Mouse (Mus musculus) retina, postnatal 1 day (tissue): Measurements from ENCODE around the gene Mpdz.

Experiments used
- DNase-seq: peaks from one replicate; pipeline ENCODE4 v3.0.0-alpha.2; 2012

Gene Mpdz

DNA sequence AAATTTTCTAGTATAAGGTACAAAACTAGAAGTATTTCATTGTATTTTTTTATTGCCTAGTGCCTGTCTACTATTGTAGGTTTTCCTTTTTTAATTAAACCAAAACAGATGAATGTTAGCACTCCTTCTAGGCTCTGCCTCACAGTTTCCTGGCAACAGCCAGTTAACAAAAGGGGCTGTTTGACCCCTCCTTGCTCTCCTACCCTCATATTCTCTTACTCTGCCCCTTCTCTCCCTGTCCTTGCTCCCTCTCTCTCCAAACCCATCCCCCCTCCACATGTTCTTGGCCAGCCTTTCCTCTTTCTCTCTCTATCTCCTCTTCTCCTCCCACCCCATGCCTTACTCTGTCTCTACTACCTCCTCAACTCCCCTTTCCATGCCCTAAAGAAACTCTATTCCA, 53.4 kb downstream of the Mpdz start:
- no peak for DNase-seq

DNA sequence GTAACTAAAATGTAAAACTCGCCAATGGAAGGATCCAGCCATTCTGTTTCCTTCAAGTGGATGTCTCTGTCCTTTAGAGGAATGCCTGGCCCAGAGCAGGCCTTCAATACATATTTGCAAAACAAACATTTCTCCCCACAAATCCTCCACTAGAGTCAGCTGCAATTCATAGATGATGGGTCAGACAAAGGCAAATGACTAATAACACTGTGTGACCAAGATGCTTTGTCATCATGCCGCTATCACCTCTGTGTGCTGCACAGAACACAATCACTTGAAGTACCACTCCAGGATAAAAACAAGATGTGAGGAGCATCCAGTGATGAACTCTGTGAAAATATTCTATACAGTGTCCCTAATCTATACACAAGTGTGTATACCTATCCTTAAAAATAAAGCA, 55.0 kb downstream of the Mpdz start:
- no peak for DNase-seq

GRCm38 (mm10) chr4:81372355-81372754, 70.3 kb downstream of the Mpdz start:
- DNase-seq, result no peak

- no peak for DNase-seq
Measured at GRCm38 (mm10) chr4:81351368-81351767, 91.2 kb downstream of the Mpdz start.

- no peak for DNase-seq
Measured at GRCm38 (mm10) chr4:81348646-81349045, 94.0 kb downstream of the Mpdz start.

DNA sequence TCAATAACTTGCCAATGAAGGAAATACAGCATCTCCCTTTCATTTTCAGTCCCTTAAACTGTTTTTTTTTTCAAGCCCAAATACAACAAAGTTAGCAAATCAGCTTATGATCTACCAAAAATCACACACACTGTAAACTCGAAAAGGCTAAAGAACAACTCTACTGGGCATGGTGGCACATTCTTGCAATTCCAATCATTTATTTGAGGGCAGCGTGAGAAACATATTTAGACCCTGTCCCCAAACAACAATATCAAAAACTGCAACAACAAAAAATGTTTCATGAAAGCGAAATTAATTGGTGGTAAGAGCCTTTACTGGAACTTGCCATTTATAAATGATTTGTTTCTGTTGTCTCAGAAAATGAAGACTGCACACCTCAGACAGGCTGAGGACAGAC, 97.5 kb downstream of the Mpdz start:
- no peak for DNase-seq

DNA sequence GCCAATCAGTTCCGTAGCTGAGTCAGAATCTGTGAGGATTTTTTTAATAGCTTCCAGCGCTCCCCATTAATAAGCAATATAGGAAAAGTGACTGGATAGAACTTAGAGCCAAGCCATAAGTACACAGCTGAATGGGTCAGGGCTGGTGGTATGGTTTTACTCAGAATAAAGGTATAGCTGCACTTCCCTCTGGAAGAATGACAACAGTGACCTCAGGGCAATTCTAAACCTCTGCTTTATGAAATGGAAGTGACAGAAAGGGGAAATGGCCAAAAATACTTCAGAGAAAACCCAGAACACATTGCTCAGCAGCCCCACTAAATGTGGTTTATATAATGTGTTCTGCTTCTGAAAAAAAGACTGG, 109.0 kb downstream of the Mpdz start:
- DNase-seq, result no peak

- no peak for DNase-seq
Measured at GRCm38 (mm10) chr4:81332901-81333627, 109.6 kb downstream of the Mpdz start.

DNA sequence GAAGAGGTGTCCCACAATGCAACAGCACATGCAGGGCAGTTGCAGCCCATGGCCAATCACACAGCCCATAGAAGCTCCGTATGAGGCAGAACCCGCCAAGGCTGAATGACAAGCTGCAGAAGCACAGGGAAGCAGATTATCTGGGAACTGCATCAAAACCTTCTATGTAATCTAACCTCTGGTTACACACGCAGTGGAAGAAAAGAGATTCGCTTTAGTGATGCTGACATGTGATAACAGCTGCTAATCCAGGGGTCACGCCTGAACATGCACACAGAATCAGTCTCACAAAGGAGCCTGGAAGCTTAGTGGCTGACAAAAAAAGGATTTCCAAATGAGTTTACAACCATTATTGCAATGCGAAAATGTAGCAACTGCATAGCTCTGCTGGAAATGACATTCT, 110.2 kb downstream of the Mpdz start:
- DNase-seq, result no peak

GRCm38 (mm10) chr4:81327694-81328093, 114.9 kb downstream of the Mpdz start:
- DNase-seq, result no peak

GRCm38 (mm10) chr4:81323853-81324252, 118.8 kb downstream of the Mpdz start:
- no peak for DNase-seq

- DNase-seq, result no peak
Measured at GRCm38 (mm10) chr4:81322232-81322631, 120.4 kb downstream of the Mpdz start.

DNA sequence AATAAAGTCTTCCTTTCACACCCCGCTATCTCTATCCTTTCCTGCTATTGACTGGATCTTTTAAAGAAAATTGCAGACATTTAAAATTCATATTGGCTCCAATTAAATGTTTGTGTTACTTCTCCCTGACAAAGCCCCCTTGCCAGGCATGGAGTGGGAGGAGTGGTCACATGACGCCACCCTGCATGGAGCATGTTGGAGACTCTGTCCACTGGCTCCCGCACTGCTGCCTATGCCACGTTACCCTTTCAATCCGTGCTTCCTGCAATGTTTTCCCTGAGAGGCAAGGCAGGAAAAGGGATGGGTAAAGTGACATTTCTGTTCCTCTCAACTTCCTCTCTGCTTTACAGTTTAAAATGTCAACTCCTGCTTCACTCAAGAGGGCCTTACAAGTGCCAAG, 128.0 kb downstream of the Mpdz start:
- DNase-seq, result no peak

DNA sequence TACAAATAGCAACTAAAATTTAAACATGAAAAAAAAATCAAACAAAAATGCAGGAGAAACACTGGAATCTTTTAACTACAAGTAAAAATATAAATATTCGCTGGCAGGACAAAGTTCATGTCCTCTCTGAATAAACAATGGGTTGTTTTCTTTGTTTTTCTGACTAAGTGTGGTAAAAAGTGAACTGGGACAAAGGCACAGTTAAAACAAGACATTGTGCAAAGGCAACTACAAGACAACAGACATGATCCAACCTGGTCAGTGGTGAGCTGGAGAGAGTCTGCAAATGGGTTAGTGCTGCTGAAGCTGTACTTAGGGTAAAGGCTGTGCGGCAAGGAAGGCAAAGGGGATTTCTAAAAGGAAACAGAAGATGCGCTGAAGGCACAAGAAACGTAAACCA, 129.4 kb downstream of the Mpdz start:
- no peak for DNase-seq

GRCm38 (mm10) chr4:81310168-81310474, 132.5 kb downstream of the Mpdz start:
- no peak for DNase-seq

DNA sequence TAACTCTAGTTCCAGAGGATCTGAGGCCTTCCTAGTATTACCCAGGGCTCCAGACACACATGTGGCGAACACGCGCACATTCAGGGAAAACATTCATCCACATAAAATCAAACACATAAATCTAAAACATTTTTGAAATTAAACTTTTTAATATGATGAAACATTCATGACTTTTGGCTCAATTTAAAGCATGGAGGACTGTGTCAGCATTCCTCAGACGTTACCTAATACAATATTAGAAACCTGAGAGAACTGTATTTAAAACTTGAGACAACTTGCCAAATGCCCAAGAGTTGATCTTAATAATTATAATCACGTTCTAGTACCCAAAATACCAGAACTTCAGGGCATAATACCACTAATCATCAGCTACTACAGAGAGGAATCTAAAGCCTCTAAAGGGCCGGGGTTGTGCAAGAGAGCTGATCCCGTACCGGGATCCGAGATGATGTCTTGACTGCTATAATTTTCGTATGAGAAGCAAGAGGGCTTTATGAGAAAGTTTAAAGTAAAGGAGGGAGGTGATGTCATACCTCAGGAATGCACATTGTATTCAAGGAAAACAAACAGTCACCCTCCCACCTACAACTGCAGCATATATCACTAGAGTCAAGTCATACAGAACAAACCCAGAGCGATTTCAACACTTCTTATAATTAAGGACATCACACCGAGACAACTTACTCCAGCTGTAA, 133.0 kb downstream of the Mpdz start:
- no peak for DNase-seq

GRCm38 (mm10) chr4:81307596-81308265, 134.9 kb downstream of the Mpdz start:
- no peak for DNase-seq

- no peak for DNase-seq
Measured at GRCm38 (mm10) chr4:81302056-81302455, 140.6 kb downstream of the Mpdz start.

DNA sequence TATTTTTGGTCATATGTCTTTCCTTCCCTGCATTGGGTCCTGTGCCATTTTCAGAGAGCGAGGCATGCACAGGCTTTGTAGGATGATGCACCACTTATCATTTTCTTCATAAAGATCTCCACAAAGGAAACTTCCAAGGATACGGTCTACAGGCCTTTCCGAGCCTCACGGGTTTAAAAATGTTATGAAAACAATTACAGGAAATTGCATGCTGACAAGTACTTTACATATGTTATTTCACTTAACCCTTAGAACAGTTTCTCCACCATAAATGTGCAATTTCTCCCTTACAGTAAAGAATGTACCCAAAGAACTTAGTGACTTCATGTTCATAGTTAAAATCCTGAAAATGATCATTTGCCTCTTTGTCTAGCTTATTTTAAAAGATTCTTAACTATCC, 144.2 kb downstream of the Mpdz start:
- no peak for DNase-seq

DNA sequence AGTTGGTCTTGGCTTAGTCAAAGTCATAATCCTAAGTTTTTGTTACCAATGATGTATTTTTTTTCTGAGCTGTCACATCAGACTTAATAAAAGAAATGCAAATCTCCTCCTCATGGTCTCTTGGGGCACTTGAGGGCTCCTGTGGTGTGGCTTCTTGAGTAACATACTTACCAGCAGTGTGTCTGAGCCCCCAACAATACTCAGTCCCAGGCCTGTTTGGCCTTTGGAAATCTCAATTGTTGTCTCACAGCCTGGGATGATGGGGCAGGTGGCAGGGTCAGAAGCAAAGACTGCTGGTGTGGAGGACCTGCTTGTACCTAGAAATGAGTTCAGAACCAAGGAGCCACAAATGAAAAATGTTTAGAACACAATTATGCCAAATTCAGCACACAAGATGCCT, 149.3 kb downstream of the Mpdz start:
- no peak for DNase-seq

DNA sequence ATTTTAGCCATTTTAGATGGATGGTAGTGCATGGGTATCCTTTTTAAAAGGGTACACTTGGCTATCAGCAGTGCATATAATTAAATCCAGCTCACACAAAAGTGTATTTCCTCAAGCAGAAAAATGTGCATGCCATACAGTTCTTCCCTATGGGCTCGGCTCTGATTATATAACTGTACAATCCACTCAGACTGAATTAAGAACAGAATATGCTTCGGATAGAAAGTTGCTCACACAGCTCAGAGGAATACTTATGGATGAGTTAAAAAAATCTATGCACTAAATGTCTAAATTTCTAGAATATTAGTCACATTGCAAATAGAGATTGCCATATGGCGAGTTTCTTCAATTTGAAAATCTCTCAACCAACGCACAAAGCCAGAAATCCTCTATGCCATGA, 157.1 kb downstream of the Mpdz start:
- no peak for DNase-seq

DNA sequence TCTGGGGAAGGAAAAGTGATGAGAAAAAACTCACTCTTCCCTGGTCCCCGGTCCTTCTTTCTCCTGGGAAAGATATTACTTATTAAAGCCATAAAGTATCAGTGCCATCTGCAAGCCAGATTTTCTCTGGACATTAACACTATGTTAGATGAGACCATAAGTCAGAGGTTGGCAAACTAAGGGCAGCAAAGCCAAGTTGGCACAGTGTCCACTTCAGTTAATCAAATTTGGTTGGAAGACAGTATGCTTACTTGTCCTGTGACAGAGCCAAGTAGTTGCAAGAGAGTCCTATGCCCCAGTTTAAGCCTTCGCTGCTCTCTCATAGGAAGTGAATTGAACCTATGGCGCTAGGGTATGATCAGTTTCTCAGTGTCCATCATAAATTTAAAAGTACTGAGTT, 159.0 kb downstream of the Mpdz start:
- DNase-seq, result no peak

- no peak for DNase-seq
Measured at GRCm38 (mm10) chr4:81283081-81283480, 159.5 kb downstream of the Mpdz start.

DNA sequence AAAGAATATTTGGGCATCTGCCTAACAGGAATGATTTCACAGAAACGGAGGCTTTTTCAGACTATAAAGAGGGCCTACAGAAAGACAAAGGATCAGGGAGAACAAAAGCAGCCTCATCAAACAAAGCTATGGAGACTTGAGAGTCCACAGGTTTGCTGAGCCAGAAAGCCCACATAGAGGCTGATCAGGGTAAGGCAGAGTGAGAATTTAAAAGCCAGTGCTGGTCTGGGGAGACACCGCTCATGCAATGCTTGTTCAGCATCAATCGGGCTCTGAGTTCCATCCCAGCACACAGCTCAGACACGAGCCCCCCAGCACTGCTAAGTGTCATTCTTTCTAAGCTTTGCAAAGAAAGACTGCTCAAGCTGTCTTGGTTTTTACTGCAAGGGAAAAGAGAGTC, 162.5 kb downstream of the Mpdz start:
- no peak for DNase-seq

DNA sequence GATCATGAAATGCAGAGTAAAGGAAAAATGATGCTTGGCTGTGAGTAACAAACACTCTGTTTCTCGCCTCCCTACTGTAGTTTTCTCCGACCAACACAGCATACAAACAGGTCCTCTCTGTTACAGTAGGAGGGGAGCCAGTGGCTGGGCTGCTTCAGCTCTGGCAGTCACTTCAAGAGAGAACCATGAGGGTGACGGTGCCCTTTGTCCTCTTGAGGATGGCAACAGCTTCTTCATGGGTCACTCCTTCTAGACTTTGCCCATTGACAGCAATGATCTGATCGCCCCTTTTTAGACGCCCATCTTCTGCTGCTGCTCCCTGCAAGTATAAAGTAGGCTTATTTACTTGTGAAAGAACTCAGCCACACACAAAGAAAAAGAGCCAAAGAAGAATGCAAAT, 163.2 kb downstream of the Mpdz start:
- DNase-seq, result no peak
